Mouse (Mus musculus): Measurements from ENCODE around the gene 4930544D05Rik. TPM values are rescaled to one million over a fixed set of nuclear protein-coding genes. Genes with fewer than 3 reads are reported as not detected.

The 4930544D05Rik gene
- total and polyA plus RNA-seq, 2 experiments from 2014 or later, result 0.48 TPM; not detected in 1

GRCm38 (mm10) chr11:70612505-70612904, 3.1 kb upstream of the 4930544D05Rik start:
- peak; percentile 39 for TF ChIP-seq CTCF (IDR thresholded peaks at IDR 0.05; ENCODE audit: low read depth)
- Histone ChIP-seq H3K4me1 (ENCODE audit: insufficient read depth) (no peaks in the 10 kb centered on the region), H3K9me3 (ENCODE audit: low read length) (no peaks in the 10 kb centered on the region), H3K27me3 (ENCODE audit: insufficient read depth, low read length) (no peaks in the 10 kb centered on the region), H3K4me3 (ENCODE audit: low read depth, low read length) (no peak overlapping the region), H3K4me2 (ENCODE audit: low read depth) (no peak overlapping the region), H3K27ac (ENCODE audit: low read depth, low read length) (no peak overlapping the region), H3K36me3 (ENCODE audit: insufficient read depth) (peaks cover 46% of the 10 kb centered on the region), H3K9ac (no peak overlapping the region)
- WGBS, result 82% methylated on average over 7 of the region's 7 CpGs
- no peak for DNase-seq
- ATAC-seq, result no peak

GRCm38 (mm10) chr11:70615074-70615473, 574 bp upstream of the 4930544D05Rik start:
- Histone ChIP-seq H3K36me3 (ENCODE audit: insufficient read depth) (peaks cover 24% of the 10 kb centered on the region), H3K9ac (no peak overlapping the region), H3K4me2 (ENCODE audit: low read depth) (peak overlapping the region; percentile 42), H3K27me3 (ENCODE audit: insufficient read depth, low read length) (no peaks in the 10 kb centered on the region), H3K4me3 (ENCODE audit: low read depth, low read length) (peak overlapping the region; percentile 14; the same call in 1 of the 2 replicates), H3K9me3 (ENCODE audit: low read length) (no peaks in the 10 kb centered on the region), H3K4me1 (ENCODE audit: insufficient read depth) (no peaks in the 10 kb centered on the region), H3K27ac (ENCODE audit: low read depth, low read length) (no peak overlapping the region)
- WGBS, result 4% methylated on average over 17 of the region's 17 CpGs
- ATAC-seq (peak; percentile 47), DNase-seq (peak; percentile 26)
- 0 out of 2 replicates have a peak, but pooled peaks have one; percentile 7 for TF ChIP-seq CTCF (IDR thresholded peaks at IDR 0.05; ENCODE audit: low read depth)

- TF ChIP-seq CTCF (IDR thresholded peaks at IDR 0.05; ENCODE audit: low read depth), result no peak
- ATAC-seq (no peak), DNase-seq (no peak)
- WGBS, result 20% methylated on average over 1 of the region's 1 CpGs
- Histone ChIP-seq H3K27me3 (ENCODE audit: insufficient read depth, low read length) (no peaks in the 10 kb centered on the region), H3K27ac (ENCODE audit: low read depth, low read length) (no peak within 1 kb of the TSS), H3K36me3 (ENCODE audit: insufficient read depth) (0 out of 2 replicates have a peak, but pooled peaks cover 4% of the 10 kb centered on the region), H3K4me1 (ENCODE audit: insufficient read depth) (no peaks in the 10 kb centered on the region), H3K4me3 (ENCODE audit: low read depth, low read length) (no peak within 1 kb of the TSS), H3K4me2 (ENCODE audit: low read depth) (no peak within 1 kb of the TSS), H3K9me3 (ENCODE audit: low read length) (no peaks in the 10 kb centered on the region), H3K9ac (no peak within 1 kb of the TSS)
Measured at GRCm38 (mm10) chr11:70619101-70619500, 3.5 kb downstream of the 4930544D05Rik start, which contains the start of gene Chrne. TSS of gene Chrne (minus strand) at chr11:70619216.

GRCm38 (mm10) chr11:70621972-70622814, 6.5 kb downstream of the 4930544D05Rik start:
- TF ChIP-seq CTCF (IDR thresholded peaks at IDR 0.05; ENCODE audit: low read depth), result no peak
- ATAC-seq, result no peak
- WGBS, result 42% methylated on average over 7 of the region's 7 CpGs
- H3K4me3 ChIP-seq (ENCODE audit: low read depth, low read length), result no peak overlapping the region
- no peak overlapping the region for H3K27ac ChIP-seq (ENCODE audit: low read depth, low read length)
- H3K27me3 ChIP-seq (ENCODE audit: insufficient read depth, low read length), result no peaks in the 10 kb centered on the region
- H3K4me1 ChIP-seq (ENCODE audit: insufficient read depth), result no peaks in the 10 kb centered on the region
- no peak overlapping the region for H3K9ac ChIP-seq
- H3K9me3 ChIP-seq (ENCODE audit: low read length), result no peaks in the 10 kb centered on the region
- no peak overlapping the region for H3K4me2 ChIP-seq (ENCODE audit: low read depth)
- H3K36me3 ChIP-seq (ENCODE audit: insufficient read depth), result no peaks in the 10 kb centered on the region
- no peak for DNase-seq

GRCm38 (mm10) chr11:70623053-70623742, 7.5 kb downstream of the 4930544D05Rik start:
- no peak for ATAC-seq
- Histone ChIP-seq H3K4me1 (ENCODE audit: insufficient read depth) (no peaks in the 10 kb centered on the region), H3K4me3 (ENCODE audit: low read depth, low read length) (no peak overlapping the region), H3K9me3 (ENCODE audit: low read length) (no peaks in the 10 kb centered on the region), H3K27ac (ENCODE audit: low read depth, low read length) (no peak overlapping the region), H3K36me3 (ENCODE audit: insufficient read depth) (no peaks in the 10 kb centered on the region), H3K27me3 (ENCODE audit: insufficient read depth, low read length) (no peaks in the 10 kb centered on the region), H3K9ac (no peak overlapping the region), H3K4me2 (ENCODE audit: low read depth) (no peak overlapping the region)
- 78% methylated on average over 10 of the region's 10 CpGs for WGBS
- DNase-seq, result no peak
- peak; percentile 37; the same call in 1 of the 2 replicates for TF ChIP-seq CTCF (IDR thresholded peaks at IDR 0.05; ENCODE audit: low read depth)

- WGBS, result 44% methylated on average over 4 of the region's 4 CpGs
Measured at GRCm38 (mm10) chr11:70625473-70625872, 9.8 kb downstream of the 4930544D05Rik start.

GRCm38 (mm10) chr11:70626877-70627276, 11.2 kb downstream of the 4930544D05Rik start:
- 73% methylated on average over 4 of the region's 4 CpGs for WGBS
- H3K4me2 ChIP-seq (ENCODE audit: low read depth), result no peak overlapping the region
- no peaks in the 10 kb centered on the region for H3K4me1 ChIP-seq (ENCODE audit: insufficient read depth)
- H3K36me3 ChIP-seq (ENCODE audit: insufficient read depth), result no peaks in the 10 kb centered on the region
- ATAC-seq, result no peak
- no peaks in the 10 kb centered on the region for H3K9me3 ChIP-seq (ENCODE audit: low read length)
- H3K4me3 ChIP-seq (ENCODE audit: low read depth, low read length), result no peak overlapping the region
- no peak overlapping the region for H3K9ac ChIP-seq
- TF ChIP-seq CTCF (IDR thresholded peaks at IDR 0.05; ENCODE audit: low read depth), result no peak
- H3K27ac ChIP-seq (ENCODE audit: low read depth, low read length), result no peak overlapping the region
- no peaks in the 10 kb centered on the region for H3K27me3 ChIP-seq (ENCODE audit: insufficient read depth, low read length)
- DNase-seq, result no peak

More at GRCm38 (mm10) chr11:70625473-70625872, 9.8 kb downstream of the 4930544D05Rik start:
- peak; percentile 47 for DNase-seq
- no peak for ATAC-seq
- no peak overlapping the region for H3K9ac ChIP-seq
- H3K4me3 ChIP-seq (ENCODE audit: low read depth, low read length), result no peak overlapping the region
- TF ChIP-seq CTCF (IDR thresholded peaks at IDR 0.05; ENCODE audit: low read depth), result peak; percentile 71
- H3K36me3 ChIP-seq (ENCODE audit: insufficient read depth), result no peaks in the 10 kb centered on the region
- no peak overlapping the region for H3K4me2 ChIP-seq (ENCODE audit: low read depth)
- H3K4me1 ChIP-seq (ENCODE audit: insufficient read depth), result no peaks in the 10 kb centered on the region
- H3K27ac ChIP-seq (ENCODE audit: low read depth, low read length), result no peak overlapping the region
- H3K27me3 ChIP-seq (ENCODE audit: insufficient read depth, low read length), result no peaks in the 10 kb centered on the region
- no peaks in the 10 kb centered on the region for H3K9me3 ChIP-seq (ENCODE audit: low read length)

Data from forebrain, postnatal 0 days (tissue).